Mouse (Mus musculus) MEL (cell line): ENCODE results near the gene Rest. TPM values are rescaled to one million over a fixed set of nuclear protein-coding genes. Genes with fewer than 3 reads are reported as not detected.

Experiments
- DNase-seq: peaks from one replicate; pipeline ENCODE4 v3.0.0; 2011; ENCODE audit warnings: low read depth, low spot score
- H3K27ac ChIP-seq: 2 replicates; pipeline ENCODE4 v1.5.1; 2012; ENCODE audit warnings: low read depth, mild to moderate bottlenecking, control low read depth, low read length, moderate library complexity; ENCODE audit not compliant: control insufficient read depth
- H3K27me3 ChIP-seq, 2 experiments: fragments of 150-350 bp in 1 of 2; sonication (generic) in 1 of 2; 2 replicates each; pipeline ENCODE4 v1.6.1; 2012; ENCODE audit warnings: low read length in 2 of 2, mild to moderate bottlenecking in 2 of 2, improper control_type of control experiment in 1 of 2, moderate library complexity in 1 of 2; ENCODE audit not compliant: insufficient read depth in 2 of 2, control insufficient read depth in 1 of 2
- H3K36me3 ChIP-seq, 2 experiments: 2 replicates each; pipeline ENCODE4 v1.6.1; 2012 to 2014; ENCODE audit warnings: low read length in 2 of 2, improper control_type of control experiment in 1 of 2, inconsistent platforms in 1 of 2, mild to moderate bottlenecking in 1 of 2; ENCODE audit not compliant: insufficient read depth in 2 of 2, control insufficient read depth in 1 of 2
- H3K4me1 ChIP-seq, 2 experiments: fragments of 150-350 bp in 1 of 2; sonication (generic) in 1 of 2; 2 replicates each; pipeline ENCODE4 v1.6.1; 2012; ENCODE audit warnings: low read length in 2 of 2, improper control_type of control experiment in 1 of 2, mild to moderate bottlenecking in 1 of 2; ENCODE audit not compliant: insufficient read depth in 2 of 2, control insufficient read depth in 1 of 2
- H3K4me3 ChIP-seq, 2 experiments: fragments of 150-350 bp in 1 of 2; sonication (generic) in 1 of 2; 2 replicates each; pipeline ENCODE4 v1.5.1; 2012; ENCODE audit warnings: low read depth in 2 of 2, low read length in 2 of 2, mild to moderate bottlenecking in 2 of 2, moderate library complexity in 2 of 2, control low read depth in 1 of 2, improper control_type of control experiment in 1 of 2; ENCODE audit not compliant: control insufficient read depth in 1 of 2, insufficient read depth in 1 of 2
- H3K79me2 ChIP-seq: 2 replicates; pipeline ENCODE4 v1.6.1; 2012; ENCODE audit warnings: mild to moderate bottlenecking, low read length, moderate library complexity; ENCODE audit not compliant: control insufficient read depth, poor library complexity, insufficient read depth
- H3K9ac ChIP-seq: 2 replicates; pipeline ENCODE4 v1.6.1; 2012; ENCODE audit warnings: low read depth, mild to moderate bottlenecking, control low read depth, low read length, moderate library complexity; ENCODE audit not compliant: control insufficient read depth, poor library complexity, severe bottlenecking
- H3K9me3 ChIP-seq: fragments of 150-350 bp; sonication (generic); replicated peaks from 2 replicates; pipeline ENCODE4 v1.6.1; 2012; ENCODE audit warnings: mild to moderate bottlenecking, low read length, improper control_type of control experiment, moderate library complexity; ENCODE audit not compliant: insufficient read depth
- BHLHE40 ChIP-seq: IDR thresholded peaks from 2 replicates; pipeline ENCODE4 v1.6.1; 2012; ENCODE audit warnings: low read depth, mild to moderate bottlenecking, inconsistent platforms, low read length, improper control_type of control experiment, borderline replicate concordance
- CHD2 ChIP-seq: IDR thresholded peaks from 2 replicates; pipeline ENCODE4 v1.6.1; 2011; ENCODE audit warnings: low read length, improper control_type of control experiment
- CTCF ChIP-seq, 3 experiments: IDR thresholded peaks in 2 of 3; conservative IDR thresholded peaks in 1 of 3; 2 replicates each; pipeline ENCODE4 v1.5.1; 2011 to 2012; ENCODE audit warnings: low read length in 3 of 3, low read depth in 2 of 3, mild to moderate bottlenecking in 2 of 3, improper control_type of control experiment in 1 of 3, inconsistent platforms in 1 of 3, mixed read lengths in 1 of 3, moderate library complexity in 1 of 3; ENCODE audit not compliant: control insufficient read depth in 1 of 3, insufficient read depth in 1 of 3, poor library complexity in 1 of 3, severe bottlenecking in 1 of 3
- E2F4 ChIP-seq: IDR thresholded peaks from 2 replicates; pipeline ENCODE4 v1.6.1; 2011; ENCODE audit warnings: low read depth, low read length, improper control_type of control experiment, borderline replicate concordance
- ELF1 ChIP-seq: IDR thresholded peaks from 2 replicates; pipeline ENCODE4 v1.6.1; 2014; ENCODE audit warnings: low read depth, mild to moderate bottlenecking, inconsistent platforms, low read length, improper control_type of control experiment, moderate library complexity
- EP300 ChIP-seq, 2 experiments: IDR thresholded peaks; 2 replicates each; pipeline ENCODE4 v1.6.1; 2011; ENCODE audit warnings: improper control_type of control experiment in 2 of 2, low read length in 2 of 2, low read depth in 1 of 2, mild to moderate bottlenecking in 1 of 2
- ETS1 ChIP-seq: IDR thresholded peaks from 2 replicates; pipeline ENCODE4 v1.6.1; 2012; ENCODE audit warnings: low read depth, mild to moderate bottlenecking, inconsistent platforms, low read length, improper control_type of control experiment, moderate library complexity
- GABPA ChIP-seq: IDR thresholded peaks from 2 replicates; pipeline ENCODE4 v1.6.1; 2012; ENCODE audit warnings: low read depth, mild to moderate bottlenecking, inconsistent platforms, low read length, improper control_type of control experiment, moderate library complexity
- GATA1 ChIP-seq: IDR thresholded peaks from 2 replicates; pipeline ENCODE4 v1.6.1; 2011; ENCODE audit warnings: low read depth, low read length, improper control_type of control experiment
- HCFC1 ChIP-seq: IDR thresholded peaks from 2 replicates; pipeline ENCODE4 v1.6.1; 2012; ENCODE audit warnings: low read depth, mild to moderate bottlenecking, inconsistent platforms, low read length, improper control_type of control experiment, moderate library complexity
- KAT2A ChIP-seq: conservative IDR thresholded peaks from 2 replicates; pipeline ENCODE4 v1.6.1; 2012; ENCODE audit warnings: low read depth, low read length, improper control_type of control experiment, inconsistent platforms
- MAFK ChIP-seq: IDR thresholded peaks from 2 replicates; pipeline ENCODE4 v1.6.1; 2011; ENCODE audit warnings: low read depth, mild to moderate bottlenecking, low read length, improper control_type of control experiment, borderline replicate concordance
- MXI1 ChIP-seq: IDR thresholded peaks from 2 replicates; pipeline ENCODE4 v1.6.1; 2011; ENCODE audit warnings: mild to moderate bottlenecking, low read depth, low read length, improper control_type of control experiment
- MYB ChIP-seq: IDR thresholded peaks from 2 replicates; pipeline ENCODE4 v1.6.1; 2011; ENCODE audit warnings: mild to moderate bottlenecking, low read depth, low read length, improper control_type of control experiment
- NRF1 ChIP-seq: IDR thresholded peaks from 2 replicates; pipeline ENCODE4 v1.6.1; 2014; ENCODE audit warnings: low read depth, mild to moderate bottlenecking, inconsistent platforms, low read length, improper control_type of control experiment, moderate library complexity; ENCODE audit not compliant: poor library complexity, insufficient read depth, severe bottlenecking
- POLR2A ChIP-seq, 2 experiments: IDR thresholded peaks; 2 replicates each; pipeline ENCODE4 v1.6.1; 2011 to 2012; ENCODE audit warnings: low read length in 2 of 2, mild to moderate bottlenecking in 2 of 2, control low read depth in 1 of 2, improper control_type of control experiment in 1 of 2, low read depth in 1 of 2, moderate library complexity in 1 of 2; ENCODE audit not compliant: control insufficient read depth in 1 of 2, insufficient read depth in 1 of 2, poor library complexity in 1 of 2
- POLR2AphosphoS2 ChIP-seq: IDR thresholded peaks from 2 replicates; pipeline ENCODE4 v1.6.1; 2011; ENCODE audit warnings: low read length, improper control_type of control experiment
- RAD21 ChIP-seq: IDR thresholded peaks from 2 replicates; pipeline ENCODE4 v1.6.1; 2011; ENCODE audit warnings: mild to moderate bottlenecking, low read depth, low read length, improper control_type of control experiment
- RCOR1 ChIP-seq: IDR thresholded peaks from 2 replicates; pipeline ENCODE4 v1.6.1; 2012; ENCODE audit warnings: low read depth, mild to moderate bottlenecking, inconsistent platforms, low read length, improper control_type of control experiment
- SIN3A ChIP-seq: IDR thresholded peaks from 2 replicates; pipeline ENCODE4 v1.6.1; 2012; ENCODE audit warnings: low read length, improper control_type of control experiment, inconsistent platforms
- SMC3 ChIP-seq: IDR thresholded peaks from 2 replicates; pipeline ENCODE4 v1.6.1; 2011; ENCODE audit warnings: low read depth, low read length, improper control_type of control experiment
- TCF12 ChIP-seq: IDR thresholded peaks from 2 replicates; pipeline ENCODE4 v1.6.1; 2014; ENCODE audit warnings: low read depth, mild to moderate bottlenecking, inconsistent platforms, low read length, improper control_type of control experiment, moderate library complexity
- UBTF ChIP-seq: IDR thresholded peaks from 2 replicates; pipeline ENCODE4 v1.6.1; 2012; ENCODE audit warnings: low read depth, mild to moderate bottlenecking, inconsistent platforms, low read length, improper control_type of control experiment, moderate library complexity, borderline replicate concordance; ENCODE audit not compliant: insufficient read depth
- USF1 ChIP-seq: IDR thresholded peaks from 2 replicates; pipeline ENCODE4 v1.6.1; 2014; ENCODE audit warnings: low read depth, mild to moderate bottlenecking, inconsistent platforms, low read length, improper control_type of control experiment, moderate library complexity
- ZKSCAN1 ChIP-seq: IDR thresholded peaks from 2 replicates; pipeline ENCODE4 v1.6.1; 2012; ENCODE audit warnings: low read depth, mild to moderate bottlenecking, inconsistent platforms, low read length, improper control_type of control experiment, moderate library complexity
- ZNF384 ChIP-seq: IDR thresholded peaks from 2 replicates; pipeline ENCODE4 v1.6.1; 2012; ENCODE audit warnings: low read depth, mild to moderate bottlenecking, inconsistent platforms, low read length, improper control_type of control experiment
- polyA plus RNA-seq, 2 experiments: library from polyadenylated mRNA; stranded (reverse) in 1 of 2; unstranded in 1 of 2; fragments of >175 nt in 1 of 2; fragments of >200 nt in 1 of 2; gene quantifications; 2 replicates each; pipeline versions ENCODE4 v1.2.1 to v1.2.4; 2012; ENCODE audit warnings: low replicate concordance in 2 of 2, low read depth in 1 of 2; ENCODE audit not compliant: insufficient read length in 2 of 2, insufficient read depth in 1 of 2, missing spikeins in 1 of 2
- total RNA-seq: library from RNA; depleted of rRNA; stranded (reverse); fragments of 300-350 nt; gene quantifications from 2 replicates; pipeline ENCODE4 v1.2.3, GENCODE M21; 2012

The Rest gene
- total and polyA plus RNA-seq, 3 experiments, result 7.4 to 20.6 (median 19.3) TPM

GRCm38 (mm10) chr5:77266066-77266885 is 985 bp downstream of the Rest start:
- peak; percentile 57 for DNase-seq
- H3K4me1 ChIP-seq, result 0 out of 4 replicates have a peak, but pooled peaks cover 0 to 5% of the 10 kb centered on the region in 2 experiments
- 0 out of 2 replicates have a peak, but pooled peaks have one; percentile 13 for TF ChIP-seq NRF1
- TF ChIP-seq MAFK, result no peak
- TF ChIP-seq TCF12, result peak; percentile 22; the same call in 1 of the 2 replicates
- no peak for TF ChIP-seq ZNF384
- TF ChIP-seq POLR2A (IDR thresholded peaks at IDR 0.05; ENCODE audit: control insufficient read depth in 1 of 2, insufficient read depth in 1 of 2, low read depth in 1 of 2, low read length in 2 of 2, poor library complexity in 1 of 2), result peak; percentile 31 to 52; a peak in 1 of 4 replicates
- 0 out of 6 replicates have a peak, but pooled peaks of 1 of the 3 experiments have one; percentile 6 for TF ChIP-seq CTCF (IDR thresholded peaks at IDR 0.05 in 2 of 3, conservative IDR thresholded peaks at IDR 0.05 in 1 of 3; ENCODE audit: control insufficient read depth in 1 of 3, insufficient read depth in 1 of 3, low read depth in 2 of 3, low read length in 3 of 3, poor library complexity in 1 of 3, severe bottlenecking in 1 of 3)
- TF ChIP-seq HCFC1, result 0 out of 2 replicates have a peak, but pooled peaks have one; percentile 6
- 0 out of 2 replicates have a peak, but pooled peaks have one; percentile 53 for TF ChIP-seq SIN3A
- TF ChIP-seq ZKSCAN1, result no peak
- TF ChIP-seq ELF1, result peak; percentile 52; the same call in 1 of the 2 replicates
- TF ChIP-seq MXI1, result peak; percentile 38; the same call in 1 of the 2 replicates
- TF ChIP-seq UBTF, result 0 out of 2 replicates have a peak, but pooled peaks have one; percentile 6
- H3K27ac ChIP-seq, result peak overlapping the region; percentile 85
- peaks cover 51% of the 10 kb centered on the region for H3K79me2 ChIP-seq
- H3K9me3 ChIP-seq, result no peaks in the 10 kb centered on the region
- peak overlapping the region; percentile 89 to 93 for H3K4me3 ChIP-seq
- peak overlapping the region; percentile 89 for H3K9ac ChIP-seq
- peaks cover 19 to 20% of the 10 kb centered on the region in 2 experiments for H3K36me3 ChIP-seq
- no peaks in the 10 kb centered on the region for H3K27me3 ChIP-seq

GRCm38 (mm10) chr5:77266886-77267401 is 1.7 kb downstream of the Rest start:
- peak overlapping the region; percentile 85 for H3K27ac ChIP-seq
- peak overlapping the region; percentile 89 to 93 for H3K4me3 ChIP-seq
- H3K9me3 ChIP-seq, result no peaks in the 10 kb centered on the region
- H3K36me3 ChIP-seq, result peaks cover 17 to 22% of the 10 kb centered on the region in 2 experiments
- peak overlapping the region; percentile 89 for H3K9ac ChIP-seq
- DNase-seq, result peak; percentile 94
- peaks cover 54% of the 10 kb centered on the region for H3K79me2 ChIP-seq
- no peaks in the 10 kb centered on the region for H3K27me3 ChIP-seq
- 0 out of 4 replicates have a peak, but pooled peaks cover 0 to 3% of the 10 kb centered on the region in 2 experiments for H3K4me1 ChIP-seq
- TF ChIP-seq RCOR1, result no peak
- no peak for TF ChIP-seq MAFK
- no peak for TF ChIP-seq CHD2
- peak; percentile 59; the same call in 1 of the 2 replicates for TF ChIP-seq ETS1
- TF ChIP-seq HCFC1, result peak; percentile 64; the same call in 1 of the 2 replicates
- no peak for TF ChIP-seq RAD21
- no peak; a peak in 1 of 4 replicates for TF ChIP-seq POLR2A (IDR thresholded peaks at IDR 0.05; ENCODE audit: control insufficient read depth in 1 of 2, insufficient read depth in 1 of 2, low read depth in 1 of 2, low read length in 2 of 2, poor library complexity in 1 of 2)
- no peak for TF ChIP-seq ELF1
- TF ChIP-seq USF1, result no peak
- peak in 1 of 2 experiments; percentile 33; a peak in 1 of 4 replicates for TF ChIP-seq EP300 (IDR thresholded peaks at IDR 0.05; ENCODE audit: low read depth in 1 of 2, low read length in 2 of 2)
- no peak for TF ChIP-seq E2F4
- no peak for TF ChIP-seq KAT2A
- TF ChIP-seq SMC3, result no peak
- peak; percentile 93 for TF ChIP-seq SIN3A
- TF ChIP-seq MXI1, result peak; percentile 92; the same call in 1 of the 2 replicates
- no peak for TF ChIP-seq GATA1
- TF ChIP-seq TCF12, result peak; percentile 21; the same call in 1 of the 2 replicates
- no peak for TF ChIP-seq MYB
- TF ChIP-seq POLR2AphosphoS2, result peak; percentile 23; the same call in 1 of the 2 replicates
- TF ChIP-seq GABPA, result no peak
- TF ChIP-seq BHLHE40, result no peak; the same call in 1 of the 2 replicates
